In the genomic region with DNA sequence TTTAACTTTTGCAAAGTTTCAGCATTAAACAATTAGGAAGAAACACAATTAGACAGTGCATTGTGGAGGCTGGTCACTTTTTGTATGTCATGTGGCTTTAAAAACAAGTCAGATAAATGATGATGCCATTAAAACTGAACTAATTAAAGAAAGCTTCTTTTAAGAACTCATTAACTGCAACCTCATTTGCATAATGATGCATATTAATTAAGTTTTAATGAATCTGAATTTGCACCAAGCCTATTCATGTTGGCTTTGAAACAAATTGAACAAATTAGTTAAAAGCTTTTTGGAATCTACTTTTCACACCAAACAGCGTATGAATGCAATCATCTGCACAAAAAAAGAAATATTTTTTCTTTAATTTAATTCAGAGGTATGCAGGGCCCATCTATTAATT, we compare ENCODE assay signal across 19 mouse cellular contexts.
A peak's percentile ranks its signal among the peaks of the same experiment; 100 is the strongest.
DNase-seq lines count a peak whose midpoint lies in the region; ATAC-seq and TF ChIP-seq lines count a peak whose summit lies in the region.
"Had no signal": no experiment of that assay in that cellular context is flagged by ENCODE, and none has a peak within 500 bp of the region (broad histone marks: within the 10 kb centered on the region; RNA-seq: fewer than 3 reads in every experiment).

No protein-coding gene starts in this region.

- peaks cover 72% of the 10 kb centered on the region for H3K4me1 ChIP-seq in forebrain, embryonic 15.5 days
- H3K4me1 ChIP-seq in forebrain, embryonic 16.5 days (replicated peaks; ENCODE audit: control insufficient read depth, insufficient read depth, low read length), result peaks cover 53% of the 10 kb centered on the region
- H3K4me1 ChIP-seq in neural tube, embryonic 13.5 days (replicated peaks), result peaks cover 66% of the 10 kb centered on the region

- no peak overlapping the region for H3K9ac ChIP-seq in forebrain, embryonic 15.5 days (replicated peaks)
- H3K9ac ChIP-seq in forebrain, embryonic 16.5 days (replicated peaks; ENCODE audit: low read depth, low read length), result no peak overlapping the region
- no peak overlapping the region for H3K9ac ChIP-seq in neural tube, embryonic 13.5 days
- H3K9ac ChIP-seq: embryonic facial prominence, embryonic 12.5 days; forebrain, embryonic 12.5 days had no signal

- no peak for DNase-seq in neural tube, embryonic 10.5 days (ENCODE audit: extremely low spot score, low spot score)
- peak; percentile 4 for DNase-seq in Muller cell, postnatal 12 days (ENCODE audit: inconsistent ontology term)
- peak; percentile 83 for DNase-seq in brain, embryonic 14.5 days (ENCODE audit: low read depth)
- DNase-seq in adrenal gland, adult 8-10 months, result no peak
- DNase-seq: adrenal gland, postnatal 10 days; adrenal gland, postnatal 25 days; cerebellum, adult 11-12 months; cerebellum, adult 2 months; cerebellum, adult 9-10 months; cerebellum, postnatal 10 days; cerebellum, postnatal 25 days had no signal

- H3K9me3 ChIP-seq in forebrain, embryonic 15.5 days, result no peaks in the 10 kb centered on the region
- H3K9me3 ChIP-seq in forebrain, embryonic 16.5 days (ENCODE audit: control insufficient read depth, low read length), result no peaks in the 10 kb centered on the region
- H3K9me3 ChIP-seq in neural tube, embryonic 13.5 days, result no peaks in the 10 kb centered on the region
- H3K9me3 ChIP-seq: embryonic facial prominence, embryonic 10.5 days; embryonic facial prominence, embryonic 12.5 days; forebrain, embryonic 12.5 days had no signal

- TF ChIP-seq CTCF in brain, embryonic 14.5 days (IDR thresholded peaks at IDR 0.05; ENCODE audit: borderline replicate concordance, extremely low read depth, insufficient read depth, insufficient read length), result no peak

- no peaks in the 10 kb centered on the region for H3K27me3 ChIP-seq in forebrain, embryonic 15.5 days
- 0 out of 2 replicates have a peak, but pooled peaks cover 6% of the 10 kb centered on the region for H3K27me3 ChIP-seq in forebrain, embryonic 16.5 days (replicated peaks; ENCODE audit: control insufficient read depth, insufficient read depth, low read length)
- no peaks in the 10 kb centered on the region for H3K27me3 ChIP-seq in neural tube, embryonic 13.5 days
- H3K27me3 ChIP-seq: embryonic facial prominence, embryonic 12.5 days had no signal

- no peak overlapping the region for H3K4me3 ChIP-seq in forebrain, embryonic 15.5 days
- no peak overlapping the region for H3K4me3 ChIP-seq in forebrain, embryonic 16.5 days (replicated peaks; ENCODE audit: low read length)
- no peak overlapping the region for H3K4me3 ChIP-seq in neural tube, embryonic 13.5 days
- H3K4me3 ChIP-seq: embryonic facial prominence, embryonic 10.5 days; embryonic facial prominence, embryonic 12.5 days; forebrain, embryonic 12.5 days had no signal

- H3K4me2 ChIP-seq in forebrain, embryonic 15.5 days (replicated peaks), result no peak overlapping the region
- no peak overlapping the region for H3K4me2 ChIP-seq in forebrain, embryonic 16.5 days (ENCODE audit: low read length)
- no peak overlapping the region for H3K4me2 ChIP-seq in neural tube, embryonic 13.5 days
- H3K4me2 ChIP-seq: embryonic facial prominence, embryonic 12.5 days; forebrain, embryonic 12.5 days had no signal

- no peaks in the 10 kb centered on the region for H3K36me3 ChIP-seq in forebrain, embryonic 15.5 days
- H3K36me3 ChIP-seq in forebrain, embryonic 16.5 days (ENCODE audit: control insufficient read depth, insufficient read depth), result no peaks in the 10 kb centered on the region
- H3K36me3 ChIP-seq in neural tube, embryonic 13.5 days, result no peaks in the 10 kb centered on the region
- H3K36me3 ChIP-seq: embryonic facial prominence, embryonic 10.5 days; embryonic facial prominence, embryonic 12.5 days; forebrain, embryonic 12.5 days had no signal

- 33% methylated on average over 1 of the region's 1 CpGs for WGBS in forebrain, embryonic 15.5 days
- WGBS in forebrain, embryonic 16.5 days, result 30% methylated on average over 1 of the region's 1 CpGs
- 52% methylated on average over 1 of the region's 1 CpGs for WGBS in neural tube, embryonic 13.5 days

- TF ChIP-seq POLR2A in brain, embryonic 14.5 days (IDR thresholded peaks at IDR 0.05; ENCODE audit: borderline replicate concordance, extremely low read depth, insufficient read depth, insufficient read length, poor library complexity, severe bottlenecking), result no peak

- peak overlapping the region; percentile 80 for H3K27ac ChIP-seq in forebrain, embryonic 15.5 days (replicated peaks)
- no peak overlapping the region; the same call in 1 of the 2 replicates for H3K27ac ChIP-seq in forebrain, embryonic 16.5 days (ENCODE audit: low read length)
- 0 out of 2 replicates have a peak overlapping the region, but pooled peaks have one; percentile 25 for H3K27ac ChIP-seq in neural tube, embryonic 13.5 days (replicated peaks)
- H3K27ac ChIP-seq: embryonic facial prominence, embryonic 10.5 days; embryonic facial prominence, embryonic 12.5 days had no signal

- ATAC-seq in forebrain, embryonic 15.5 days (replicated peaks), result no peak
- no peak for ATAC-seq in forebrain, embryonic 16.5 days
- no peak for ATAC-seq in neural tube, embryonic 13.5 days (ENCODE audit: low read depth)
- ATAC-seq: activated CD4-positive, CD25-positive, alpha-beta regulatory T cell, adult 4 months; Patski had no signal

Comparison
In these comparisons a context has a peak if more than half of its experiments do, and no peak if none do; other contexts are left out.
1. DNase-seq: peak in Muller cell, postnatal 12 days (single experiment) and brain, embryonic 14.5 days (single experiment); none in neural tube, embryonic 10.5 days (single experiment) and adrenal gland, adult 8-10 months (single experiment).